Mouse (Mus musculus) liver, adult 2 months (tissue): Measurements from ENCODE around the gene Pde12.

Experiments
- CTCF ChIP-seq: fragments of 200-500 bp; IDR thresholded peaks from 2 replicates; pipeline ENCODE4 v1.5.1; 2011; ENCODE audit warnings: low read depth, low read length, control low read depth
- POLR2A ChIP-seq: fragments of 200-500 bp; IDR thresholded peaks from 2 replicates; pipeline ENCODE4 v1.6.1; 2011; ENCODE audit warnings: low read length, control low read depth; ENCODE audit not compliant: insufficient read depth; ENCODE audit errors: extremely low read depth

GRCm38 (mm10) chr14:26660233-26660632, 9.4 kb downstream of the Pde12 start:
- no peak for TF ChIP-seq POLR2A
- no peak for TF ChIP-seq CTCF
